Mouse (Mus musculus) layer of hippocampus, adult 11-12 months (tissue): Measurements from ENCODE around the gene Fer1l5.
A peak's percentile ranks its signal among the peaks of the same experiment; 100 is the strongest.

ENCODE experiments used
- DNase-seq: peaks from one replicate; pipeline ENCODE4 v3.0.0; 2022; ENCODE audit warnings: low spot score

Fer1l5 gene

DNA sequence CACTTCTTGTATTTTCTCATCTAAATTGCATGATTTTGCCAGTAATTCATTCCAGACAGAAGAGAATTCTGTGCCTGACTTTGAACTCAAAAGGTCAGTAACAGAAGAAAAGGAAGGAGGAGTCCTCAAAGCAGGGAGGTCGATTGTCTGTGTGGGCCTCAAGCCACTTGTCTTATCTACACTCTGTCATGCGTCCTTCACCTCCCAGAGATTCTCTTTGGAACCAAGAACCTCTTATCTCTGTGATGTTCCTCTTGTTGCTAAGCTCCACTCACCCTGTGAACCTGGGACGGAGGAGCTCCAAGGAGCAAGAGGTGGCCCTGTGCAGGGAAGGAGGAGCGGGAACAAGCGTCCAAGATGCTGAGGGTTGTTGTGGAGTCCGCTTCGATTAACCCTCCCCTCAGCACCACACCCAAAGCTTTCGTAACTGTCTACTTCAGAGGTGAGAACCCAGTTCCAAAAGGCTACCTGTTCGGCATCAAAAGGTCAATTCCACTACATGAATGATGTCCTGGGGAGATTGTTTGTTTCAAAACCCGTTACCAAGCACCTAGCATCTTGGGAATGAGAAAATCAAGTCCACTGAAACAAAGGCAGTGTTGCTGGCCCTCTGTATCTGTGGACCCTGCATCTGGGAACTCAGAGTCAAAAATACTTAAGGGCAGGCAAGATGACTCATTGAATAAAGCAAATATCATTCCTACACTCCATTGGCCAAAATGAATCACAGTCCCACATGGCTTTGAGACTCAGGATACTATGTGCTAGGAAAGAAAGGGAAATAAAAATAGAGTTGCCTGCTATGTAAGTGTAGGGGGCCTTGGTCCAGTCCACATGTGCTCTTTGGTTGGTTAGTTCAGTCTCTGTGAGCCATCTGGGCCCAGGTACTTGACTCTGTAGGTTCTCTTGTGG is at the start of gene Fer1l5:
Gene Fer1l5, plus strand, starts transcription at position 358 of the 912 bp plus-strand sequence.
- no peak for DNase-seq

DNA sequence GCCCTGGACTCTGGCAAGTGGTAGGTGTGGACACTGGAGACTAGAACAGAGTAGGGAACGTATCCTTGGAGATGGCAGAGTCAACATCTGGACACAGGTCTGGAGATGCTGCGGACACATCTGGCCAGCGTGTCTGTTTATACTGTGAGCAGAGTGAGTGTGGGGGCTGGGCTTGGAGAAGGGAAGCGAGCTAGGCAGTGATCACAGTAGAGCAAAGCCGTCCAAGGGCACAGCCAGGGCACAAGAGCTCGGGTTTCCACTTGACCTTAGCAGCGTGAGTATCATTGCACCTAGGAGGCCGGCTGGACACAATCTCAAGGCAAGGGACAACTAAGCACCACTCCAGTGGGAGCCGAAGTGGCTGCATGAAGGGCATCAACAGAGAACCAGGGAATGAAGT is 49.0 kb upstream of the Fer1l5 start:
- DNase-seq: no peak

DNA sequence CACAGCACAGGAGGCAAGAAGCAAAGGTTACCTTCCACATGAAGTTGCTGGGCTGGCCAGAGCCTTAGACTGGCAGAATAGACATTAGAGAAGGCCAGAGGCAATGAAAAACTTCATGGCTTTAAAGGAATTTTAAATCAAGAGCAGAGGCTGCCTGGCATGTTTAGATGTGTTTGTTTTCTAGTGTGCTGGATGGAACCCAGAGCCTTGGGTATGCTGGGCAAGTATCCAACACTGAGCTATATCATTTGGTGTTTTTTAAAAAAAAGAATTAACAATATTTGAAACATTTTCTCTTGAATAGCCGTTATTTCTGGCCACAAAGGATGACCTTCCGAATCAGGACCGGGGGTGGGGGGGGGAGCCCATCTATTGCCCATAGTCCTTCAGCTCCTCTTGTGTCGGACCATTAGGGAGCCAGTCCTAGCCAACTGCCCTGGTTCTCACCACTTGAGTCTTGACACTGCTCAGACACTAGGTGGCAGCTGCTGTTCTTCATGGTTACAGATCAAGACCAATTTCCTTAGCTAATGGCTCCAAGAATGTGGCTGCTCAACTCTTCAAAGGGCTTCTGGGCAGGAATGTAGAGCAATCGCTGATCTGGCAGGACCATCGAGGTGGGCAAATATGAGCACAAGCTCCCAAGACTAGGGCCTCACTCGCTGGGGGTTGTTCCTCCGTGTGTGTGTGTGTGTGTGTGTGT is 48.2 kb upstream of the Fer1l5 start:
- peak; percentile 72 for DNase-seq

DNA sequence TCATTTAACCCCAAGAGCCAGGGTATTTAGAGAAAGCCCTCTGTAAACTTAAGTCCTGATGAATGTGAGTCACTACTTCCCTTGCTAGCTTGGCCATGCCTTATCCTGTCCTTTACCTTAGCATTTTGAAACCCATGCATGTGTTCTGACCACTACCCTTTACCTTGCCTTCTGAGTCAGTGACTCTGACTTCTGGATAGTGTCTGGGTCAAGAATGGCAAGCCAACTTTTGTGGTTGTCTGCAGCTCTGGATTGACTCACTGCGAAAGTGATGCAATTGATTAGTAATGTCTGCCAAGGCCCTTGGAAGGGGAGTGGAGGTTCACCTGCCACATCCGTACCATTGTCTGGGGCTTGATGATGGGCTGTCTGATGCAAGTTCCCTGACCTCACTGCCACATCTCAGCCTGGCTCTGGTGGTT is 46.2 kb upstream of the Fer1l5 start:
- DNase-seq: no peak

DNA sequence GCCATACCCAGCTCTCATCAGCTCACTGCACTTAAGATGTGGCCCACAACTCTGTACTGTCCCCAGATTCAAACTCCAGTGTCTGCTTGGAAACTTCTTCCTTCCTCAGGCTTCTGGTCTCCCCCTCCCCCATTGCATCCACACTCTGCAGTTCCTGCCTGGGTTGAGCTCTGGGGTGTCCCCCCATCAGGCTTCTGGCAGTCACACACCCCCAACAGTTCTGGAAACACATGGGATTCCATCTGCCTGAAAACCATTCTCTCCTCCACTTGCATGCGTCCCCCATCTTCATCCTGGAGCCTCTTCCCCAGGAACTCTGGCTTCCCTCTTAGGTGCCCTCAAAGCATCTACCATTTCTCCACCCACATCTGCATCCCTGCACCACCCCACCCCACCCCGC is 45.3 kb upstream of the Fer1l5 start:
- peak; percentile 49 for DNase-seq

DNA sequence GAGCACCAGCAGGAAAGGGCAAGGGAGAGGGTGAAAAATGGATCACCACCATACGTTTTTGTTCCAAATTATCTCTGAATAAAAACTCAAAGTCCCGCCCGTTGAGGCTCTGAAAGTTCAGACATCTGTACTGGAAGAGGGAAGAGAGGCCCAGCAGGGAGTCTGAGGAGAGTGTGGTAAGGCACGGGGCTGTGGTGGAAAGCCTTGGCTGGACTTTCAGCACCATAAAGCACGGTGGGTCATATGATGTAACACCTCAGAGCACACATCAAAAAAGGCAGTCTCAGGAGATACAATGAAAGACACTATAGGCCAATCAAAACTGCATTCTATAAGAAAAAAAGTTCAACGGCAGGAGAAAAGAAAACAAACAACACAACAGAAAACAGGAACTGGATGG is 40.3 kb upstream of the Fer1l5 start:
- no peak for DNase-seq

DNA sequence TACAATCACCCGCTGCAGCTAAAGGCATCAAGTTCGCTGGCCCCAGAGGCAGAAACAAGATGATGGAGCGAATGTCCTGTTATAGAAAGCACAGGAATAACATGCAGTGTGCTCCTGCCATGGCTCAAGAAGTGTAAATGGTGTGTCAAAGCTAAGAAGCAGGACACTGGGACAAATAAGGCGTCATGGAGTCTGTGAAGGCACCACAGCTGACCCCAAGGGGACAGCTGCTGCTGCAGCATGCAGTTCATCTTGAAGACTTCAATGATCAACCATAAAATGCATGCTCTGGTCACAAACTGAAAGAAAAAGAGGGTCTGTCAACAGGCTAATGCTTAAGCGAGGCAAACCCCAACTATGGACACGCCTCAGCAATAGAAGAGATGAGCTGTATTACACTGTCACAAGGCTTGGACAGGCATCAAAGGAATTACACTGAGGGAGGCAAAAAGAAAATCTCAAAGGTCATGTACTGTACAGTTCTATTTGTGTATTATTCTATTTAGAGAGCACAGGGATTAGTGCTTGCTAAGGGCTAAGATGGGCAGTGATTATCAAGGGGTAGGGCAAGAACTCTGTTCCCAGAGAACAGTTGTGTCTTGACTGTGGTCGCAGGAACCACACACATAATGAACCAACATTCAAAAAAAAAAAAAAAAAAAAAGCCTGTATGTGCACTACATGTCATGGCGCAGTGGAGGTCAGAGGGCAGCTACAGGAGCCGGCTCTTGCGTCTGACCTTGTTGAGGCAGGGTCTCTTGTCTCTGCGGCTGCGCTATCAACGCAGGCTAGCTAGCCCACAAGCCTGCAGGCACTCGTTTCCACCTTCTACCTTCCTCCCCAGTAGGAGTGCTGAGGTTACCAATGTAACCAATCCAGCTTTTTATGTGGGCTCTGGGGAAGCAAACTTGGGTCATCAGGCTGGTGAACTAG is 38.9 kb upstream of the Fer1l5 start:
- DNase-seq: no peak

DNA sequence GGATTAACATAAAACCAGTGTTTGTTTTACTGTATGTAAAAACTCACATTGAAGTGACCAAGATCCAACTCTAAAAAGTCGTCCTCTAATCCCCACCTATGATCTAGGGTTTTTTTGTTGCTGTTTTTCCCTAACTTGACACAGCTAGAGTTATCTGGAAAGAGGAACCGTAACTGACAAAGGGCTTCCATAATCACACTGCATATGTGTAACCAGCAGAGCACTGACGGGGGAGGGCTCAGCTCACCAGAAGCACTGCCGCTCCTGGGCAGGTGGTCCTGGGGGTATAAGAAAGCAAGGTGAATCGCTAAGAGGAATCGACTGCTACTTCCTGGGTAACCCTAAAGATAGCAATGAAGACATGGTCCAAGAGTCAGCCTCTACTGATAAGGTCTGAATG is 29.5 kb upstream of the Fer1l5 start:
- no peak for DNase-seq

DNA sequence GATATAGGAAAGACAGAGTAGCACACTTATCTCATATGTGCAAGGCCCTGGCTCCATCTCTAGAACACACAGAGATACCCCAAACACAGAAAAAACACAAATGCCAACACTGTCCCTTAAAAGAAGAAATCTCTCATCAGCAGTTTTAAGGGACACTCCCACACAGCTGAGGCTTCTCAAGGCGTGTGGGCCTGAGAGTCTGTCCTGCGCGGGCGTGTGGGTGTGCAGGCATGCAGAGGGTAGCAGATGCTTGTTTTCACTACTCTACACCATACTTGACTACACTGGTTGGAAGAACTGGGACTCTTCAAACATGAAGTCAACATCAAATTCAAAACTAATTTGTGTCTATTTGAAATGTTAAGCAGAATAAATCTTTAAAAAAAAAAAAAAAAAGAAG is 19.7 kb upstream of the Fer1l5 start:
- peak; percentile 39 for DNase-seq

DNA sequence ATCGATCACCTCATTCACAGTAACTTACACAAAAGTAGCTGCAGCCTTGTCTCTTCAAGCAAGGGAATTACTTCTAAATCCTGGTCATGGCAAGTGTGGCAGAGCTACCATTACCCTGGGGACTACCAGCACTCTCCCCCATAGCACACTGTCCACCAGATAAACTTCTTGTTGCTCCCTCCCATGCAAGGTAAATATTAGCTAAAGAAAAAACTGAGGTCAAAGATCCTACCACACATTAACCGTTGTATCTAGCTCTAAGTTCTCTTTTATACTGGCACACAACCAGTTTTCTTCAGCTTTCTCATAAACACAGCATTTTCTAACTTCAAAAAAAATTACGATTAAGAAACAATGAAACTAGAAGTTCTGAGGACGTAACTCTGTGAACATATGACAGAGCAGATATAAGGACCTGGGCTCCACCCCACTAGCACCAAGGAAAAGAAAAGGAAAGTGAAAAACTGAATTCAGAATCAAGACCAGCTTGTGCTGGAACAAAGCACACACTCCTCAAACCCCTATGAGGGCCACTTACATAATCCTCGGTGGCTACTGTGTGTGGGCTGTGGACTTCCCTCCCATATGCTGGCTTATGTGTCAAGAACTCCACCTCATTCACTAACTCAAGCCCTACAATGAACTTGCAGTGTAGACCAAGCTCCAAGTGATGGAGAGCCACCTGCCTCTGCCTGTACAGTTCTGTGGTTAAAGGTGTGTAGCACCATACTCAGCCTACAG is 15.0 kb upstream of the Fer1l5 start:
- DNase-seq: no peak

DNA sequence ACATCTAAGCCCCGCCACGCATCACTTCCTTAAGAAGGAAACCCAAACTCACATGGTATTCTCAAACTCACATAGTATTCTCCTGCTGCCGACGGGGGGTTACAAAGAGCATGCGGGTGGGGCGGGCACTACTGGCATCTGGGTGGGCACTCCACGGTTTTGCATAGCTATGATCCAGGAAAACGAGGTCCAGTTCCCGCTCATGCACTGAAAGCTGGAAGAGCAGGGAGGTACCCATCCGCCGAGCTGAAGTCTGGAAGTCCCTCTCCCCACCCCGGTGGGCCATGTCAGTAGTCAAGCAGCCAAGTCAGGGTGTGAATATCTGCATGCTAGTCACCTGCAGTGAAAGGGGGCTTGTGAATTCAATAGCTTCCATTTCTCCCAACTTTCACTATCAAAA is 4.4 kb upstream of the Fer1l5 start:
- no peak for DNase-seq

DNA sequence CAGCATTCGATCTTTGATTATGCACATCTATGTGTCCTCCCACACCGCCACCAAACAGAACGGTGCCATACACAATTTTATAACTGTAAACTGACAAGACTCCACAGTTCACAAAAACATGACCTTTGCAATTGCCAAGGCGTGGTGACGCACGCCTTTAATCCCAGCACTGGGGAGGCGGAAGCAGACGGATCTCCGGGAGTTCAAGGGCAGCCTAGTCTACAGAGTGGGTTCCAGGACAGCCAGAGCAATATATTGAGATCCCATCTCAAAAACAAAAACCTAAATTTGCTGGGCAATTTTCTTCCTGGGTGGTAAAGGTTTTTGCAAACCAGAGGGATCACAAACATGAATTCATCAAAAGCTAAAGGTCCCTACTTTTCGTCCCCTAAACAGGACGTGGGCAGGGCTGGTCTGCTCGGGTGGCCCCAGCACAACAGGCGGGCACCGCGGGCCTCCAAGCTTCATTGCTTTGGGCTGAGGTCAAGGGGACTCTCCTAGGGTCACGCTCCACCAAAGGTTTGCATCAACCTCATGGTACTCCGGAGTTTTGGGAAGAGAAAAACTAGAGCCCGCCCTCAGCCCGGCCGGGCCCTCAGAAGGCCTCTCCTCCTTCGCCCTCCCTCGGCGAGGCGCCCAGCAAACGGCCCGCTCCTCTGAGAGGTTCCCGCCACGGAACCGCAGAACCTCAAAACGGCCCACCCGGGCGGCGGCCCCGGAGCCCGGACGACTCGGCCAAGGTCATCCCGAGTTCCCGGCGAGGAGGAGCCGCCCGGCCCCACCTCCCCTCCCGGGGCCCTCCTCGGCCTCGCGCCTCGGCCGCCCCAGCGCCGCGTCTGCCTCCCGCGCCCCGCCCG is 3.8 kb upstream of the Fer1l5 start:
- DNase-seq: peak; percentile 32

DNA sequence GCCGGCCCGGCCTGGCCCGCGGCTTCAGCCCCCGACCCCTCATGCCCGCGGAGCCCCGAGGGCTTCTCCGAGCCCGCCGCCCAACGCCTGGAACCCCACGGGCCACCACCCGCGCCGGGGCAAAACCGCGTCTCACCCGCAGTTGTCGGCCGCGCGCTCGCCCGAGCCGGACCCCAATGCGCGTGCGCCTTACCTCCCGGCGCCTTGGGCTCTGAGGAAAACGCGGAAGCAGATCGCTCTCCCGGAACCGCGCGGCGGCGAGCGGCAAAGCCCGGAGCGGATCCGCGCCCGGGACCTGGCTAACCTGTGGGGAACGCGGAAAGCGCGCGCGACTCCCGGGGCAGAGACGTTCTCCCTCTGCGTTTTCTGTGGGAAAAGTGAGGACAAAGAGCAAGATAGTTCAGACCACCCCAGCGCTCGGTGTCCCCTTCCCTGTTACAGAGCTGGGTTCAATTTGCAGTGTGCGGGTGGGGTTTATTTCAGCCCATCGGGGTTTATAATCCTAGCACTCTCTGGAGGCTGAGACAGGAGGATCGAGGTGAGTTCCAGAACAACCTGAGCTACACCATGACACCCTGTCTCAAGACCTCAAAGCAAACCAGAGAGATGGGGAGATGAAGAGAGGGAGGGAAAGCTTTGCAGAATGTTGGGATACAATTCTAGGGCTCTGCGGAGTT is 3.0 kb upstream of the Fer1l5 start, which contains the start of gene Kansl3:
Gene Kansl3, minus strand, starts transcription at position 213 of the 677 bp plus-strand sequence.
- peak; percentile 81 for DNase-seq

DNA sequence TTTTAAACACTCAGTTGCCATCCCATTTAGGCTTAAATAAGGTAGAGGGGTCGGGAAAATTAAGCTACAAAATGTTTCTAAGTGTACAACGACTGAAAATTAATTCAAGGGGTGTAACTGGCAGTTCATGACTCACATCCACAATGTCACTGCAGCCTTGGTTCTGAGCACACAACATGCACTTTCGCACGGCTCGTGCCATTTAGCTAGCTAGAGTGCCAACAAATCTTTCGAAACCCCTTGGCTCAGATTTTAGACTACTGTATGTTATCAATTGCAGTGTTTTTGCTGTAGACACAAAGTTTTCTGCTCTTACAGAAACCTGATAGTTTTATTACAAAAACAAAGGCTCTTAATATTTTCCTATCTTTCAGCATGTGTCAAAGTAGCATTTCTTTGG is 1.2 kb upstream of the Fer1l5 start:
- DNase-seq: no peak

DNA sequence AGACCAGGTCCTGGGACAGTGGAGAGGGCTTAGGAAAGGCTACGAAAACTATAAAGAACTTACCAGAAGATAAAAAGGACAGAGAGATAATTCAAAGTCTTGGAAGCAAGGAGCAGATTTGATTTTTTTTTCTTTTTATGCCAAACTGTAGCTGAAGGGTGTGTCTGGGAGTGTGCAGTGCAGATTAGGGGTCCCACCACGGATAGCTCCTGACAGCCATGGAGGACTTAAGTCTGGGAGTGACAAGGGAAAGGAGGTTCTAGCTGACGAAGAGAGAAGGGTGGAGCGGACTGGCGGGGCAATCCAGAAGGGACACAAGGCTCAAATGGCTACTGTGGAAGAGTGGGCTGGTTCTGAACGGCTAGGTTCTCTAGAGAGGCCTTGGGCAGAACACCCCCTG is 6.8 kb downstream of the Fer1l5 start:
- DNase-seq: no peak

DNA sequence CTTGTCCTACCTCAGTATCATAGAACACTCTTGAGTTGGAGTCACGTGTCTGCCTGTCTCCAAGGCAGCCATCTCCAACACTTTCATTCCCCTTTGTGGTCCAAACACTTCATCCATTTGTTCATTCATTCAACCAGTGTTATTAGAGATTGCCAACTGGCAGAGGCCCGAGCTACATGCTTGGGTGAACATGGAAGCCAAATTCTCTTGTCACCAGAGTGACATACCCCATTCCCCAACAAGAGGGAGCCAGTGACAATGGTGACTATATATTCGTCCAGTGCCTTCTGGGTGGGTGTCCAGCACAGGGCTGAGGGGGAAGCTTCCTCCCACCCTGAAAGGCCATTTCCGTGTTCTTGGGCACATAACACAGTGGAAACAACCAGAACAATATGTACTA is 7.5 kb downstream of the Fer1l5 start:
- no peak for DNase-seq

DNA sequence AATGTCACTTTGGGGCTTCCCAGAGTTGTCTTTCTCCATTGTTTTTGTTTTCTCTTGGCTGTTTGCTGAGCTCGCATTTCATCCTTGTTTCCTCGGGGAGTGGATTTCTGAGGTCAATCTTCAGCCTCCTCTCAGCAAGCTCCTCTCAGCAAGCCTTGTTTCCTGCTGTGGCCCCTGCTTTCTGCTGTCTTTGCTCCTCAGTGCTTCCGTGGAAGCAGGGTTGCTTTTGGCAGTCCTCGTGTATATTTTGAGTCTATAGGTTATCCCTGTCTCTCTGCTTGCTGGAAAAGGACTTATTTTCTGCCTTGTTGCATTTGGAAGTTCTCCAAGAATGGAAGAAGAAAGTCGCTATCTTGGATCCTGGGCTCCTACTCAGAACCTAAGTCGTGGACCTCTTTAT is 24.9 kb downstream of the Fer1l5 start:
- no peak for DNase-seq

DNA sequence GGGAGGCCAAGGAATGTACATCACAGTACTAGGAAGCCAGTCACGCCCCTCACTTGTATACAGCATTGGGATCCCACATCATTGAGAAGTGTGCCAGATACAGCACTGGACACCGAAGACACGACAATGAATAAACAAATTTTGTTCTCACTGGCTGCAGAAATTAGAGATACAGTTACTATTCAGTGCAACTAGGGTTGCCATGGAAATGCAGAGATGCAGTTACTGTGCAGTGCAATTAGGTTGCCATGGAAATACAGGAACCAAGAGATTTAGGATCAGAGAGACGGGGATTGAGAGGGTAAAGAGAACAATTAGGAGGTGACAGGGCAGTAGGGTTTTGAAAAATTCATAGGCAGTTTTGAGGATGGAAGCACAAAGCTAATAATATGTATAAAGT is 29.4 kb downstream of the Fer1l5 start:
- DNase-seq: peak; percentile 18

DNA sequence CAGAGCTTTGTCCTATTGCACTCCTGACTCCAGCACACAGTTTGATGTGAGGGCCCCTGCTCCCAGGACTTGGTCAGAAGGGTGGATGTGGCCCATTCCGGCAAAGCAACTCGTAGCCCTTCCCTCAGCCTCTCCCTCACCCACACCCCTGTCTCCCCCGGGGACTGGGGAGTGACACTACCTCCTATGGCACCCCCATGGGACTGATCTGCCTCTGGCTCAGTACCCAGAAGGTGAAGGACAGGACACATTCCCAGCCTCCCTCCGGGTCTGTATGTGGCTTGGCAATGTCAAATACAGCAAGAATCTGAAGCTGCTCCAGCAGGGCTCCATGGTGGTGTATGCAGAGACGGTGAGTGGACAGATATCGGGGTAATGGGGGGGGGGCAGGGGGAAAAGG is 32.4 kb downstream of the Fer1l5 start:
- DNase-seq: no peak

DNA sequence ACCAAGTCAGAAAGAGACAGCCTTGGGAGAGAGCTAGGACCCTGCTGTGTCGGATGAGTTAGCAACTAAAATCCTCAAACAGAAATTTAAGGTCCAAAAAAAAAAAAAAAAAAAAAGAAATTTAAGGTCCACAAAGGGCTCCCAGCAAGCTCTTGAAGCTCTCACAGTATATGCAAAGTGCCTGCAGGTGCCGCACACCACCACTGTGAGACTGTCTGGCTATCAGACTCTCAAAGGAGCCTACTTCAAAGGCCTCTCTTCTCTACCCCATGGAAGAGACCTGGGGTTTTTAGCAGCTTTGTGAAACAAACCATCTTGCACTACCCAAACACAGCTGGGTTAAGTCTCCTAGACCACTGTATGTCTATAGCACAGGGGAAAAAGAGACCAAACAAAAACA is 57.4 kb downstream of the Fer1l5 start:
- no peak for DNase-seq
